Mouse (Mus musculus): Measurements from ENCODE around the gene Gmds.

DNA sequence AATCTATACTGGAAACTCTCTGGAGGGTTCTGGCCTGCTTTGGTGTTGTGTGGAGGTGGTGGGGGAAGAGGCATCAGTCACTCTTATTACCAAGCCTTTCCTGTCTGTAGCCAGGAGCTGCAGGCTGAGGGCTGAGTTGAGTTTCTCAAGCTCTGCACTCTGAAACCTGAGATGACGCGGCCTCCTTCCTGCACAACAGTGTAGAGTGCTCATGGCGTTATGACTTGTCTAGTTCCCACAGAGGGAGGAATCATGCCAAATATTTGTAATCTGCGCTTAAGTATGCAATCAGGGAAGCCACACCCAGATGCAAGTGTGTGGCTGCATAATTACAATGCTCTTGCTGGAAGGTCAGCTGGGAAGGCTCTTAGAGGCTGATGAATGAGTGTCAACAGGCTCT, 461.5 kb downstream of the Gmds start:
- TF ChIP-seq POLR2A (IDR thresholded peaks at IDR 0.05; ENCODE audit: extremely low read depth, insufficient read depth, low read length), result no peak
- TF ChIP-seq CTCF (IDR thresholded peaks at IDR 0.05; ENCODE audit: low read depth, low read length), result no peak
